Mouse (Mus musculus) myocyte (in vitro differentiated cells): ENCODE data around the gene Chmp4b. TPM values are rescaled to one million over a fixed set of nuclear protein-coding genes. Genes with fewer than 3 reads are reported as not detected.

Experiments used
- H3K27me3 ChIP-seq: one replicate; pipeline ENCODE4 v1.6.1; 2011; ENCODE audit not compliant: control insufficient read depth, insufficient read depth, insufficient read length
- H3K36me3 ChIP-seq: one replicate; pipeline ENCODE4 v1.6.1; 2011; ENCODE audit not compliant: control insufficient read depth, insufficient read depth
- H3K4me2 ChIP-seq: one replicate; pipeline ENCODE4 v1.6.1; 2011; ENCODE audit warnings: low read depth, control low read depth
- H3K4me3 ChIP-seq: one replicate; pipeline ENCODE4 v1.5.1; 2011; ENCODE audit warnings: mild to moderate bottlenecking, control low read depth, moderate library complexity
- H3K79me2 ChIP-seq: one replicate; pipeline ENCODE4 v1.6.1; 2011; ENCODE audit not compliant: control insufficient read depth, insufficient read depth
- H3ac ChIP-seq: one replicate; pipeline ENCODE4 v1.6.1; 2011; ENCODE audit not compliant: control insufficient read depth, insufficient read length
- CEBPB ChIP-seq: IDR thresholded peaks from 2 replicates; pipeline ENCODE4 v1.6.1; 2011; ENCODE audit warnings: mild to moderate bottlenecking, moderate library complexity; ENCODE audit not compliant: poor library complexity, insufficient read depth, severe bottlenecking
- E2F4 ChIP-seq: IDR thresholded peaks from one replicate; pipeline ENCODE4 v1.6.1; 2011; ENCODE audit warnings: mild to moderate bottlenecking, control low read depth, moderate library complexity; ENCODE audit not compliant: insufficient read depth
- MAX ChIP-seq: IDR thresholded peaks from one replicate; pipeline ENCODE4 v1.6.1; 2011; ENCODE audit warnings: low read depth, mild to moderate bottlenecking, control low read depth
- MYOD1 ChIP-seq, 3 experiments: IDR thresholded peaks; one replicate each; pipeline ENCODE4 v1.6.1; 2011; ENCODE audit warnings: control low read depth in 2 of 3, low read depth in 2 of 3, mild to moderate bottlenecking in 2 of 3, moderate library complexity in 1 of 3; ENCODE audit not compliant: insufficient read length in 2 of 3, control insufficient read depth in 1 of 3
- MYOG ChIP-seq, 3 experiments: IDR thresholded peaks; one replicate each; pipeline ENCODE4 v1.6.1; 2011; ENCODE audit warnings: control low read depth in 2 of 3, low read depth in 2 of 3, mild to moderate bottlenecking in 2 of 3; ENCODE audit not compliant: insufficient read length in 2 of 3, control insufficient read depth in 1 of 3, insufficient read depth in 1 of 3
- POLR2A ChIP-seq: IDR thresholded peaks from one replicate; pipeline ENCODE4 v1.6.1; 2011; ENCODE audit warnings: low read depth, mild to moderate bottlenecking, control low read depth, moderate library complexity; ENCODE audit not compliant: insufficient read length
- POLR2AphosphoS2 ChIP-seq: IDR thresholded peaks from one replicate; pipeline ENCODE4 v1.6.1; 2011; ENCODE audit warnings: low read depth, control low read depth; ENCODE audit not compliant: insufficient read length
- REST ChIP-seq: IDR thresholded peaks from one replicate; pipeline ENCODE4 v1.6.1; 2011; ENCODE audit warnings: mild to moderate bottlenecking, control low read depth, moderate library complexity; ENCODE audit not compliant: insufficient read depth, insufficient read length
- SRF ChIP-seq: IDR thresholded peaks from one replicate; pipeline ENCODE4 v1.6.1; 2011; ENCODE audit warnings: low read depth; ENCODE audit not compliant: control insufficient read depth, insufficient read length
- TCF12 ChIP-seq: IDR thresholded peaks from one replicate; pipeline ENCODE4 v1.6.1; 2011; ENCODE audit warnings: mild to moderate bottlenecking, control low read depth; ENCODE audit not compliant: poor library complexity, insufficient read depth, severe bottlenecking
- TCF3 ChIP-seq: IDR thresholded peaks from one replicate; pipeline ENCODE4 v1.6.1; 2011; ENCODE audit warnings: low read depth, control low read depth; ENCODE audit not compliant: insufficient read length
- USF1 ChIP-seq: IDR thresholded peaks from one replicate; pipeline ENCODE4 v1.6.1; 2011; ENCODE audit warnings: low read depth, mild to moderate bottlenecking, control low read depth, moderate library complexity
- polyA plus RNA-seq: library from polyadenylated mRNA; unstranded; fragments of >200 nt; fragmentation: generic; extraction: Trizol; gene quantifications from one replicate; pipeline ENCODE4 v1.2.1, GENCODE M21; 2012; ENCODE audit warnings: missing spikeins

The Chmp4b gene
- polyA plus RNA-seq, 1 experiment: 172 TPM

DNA sequence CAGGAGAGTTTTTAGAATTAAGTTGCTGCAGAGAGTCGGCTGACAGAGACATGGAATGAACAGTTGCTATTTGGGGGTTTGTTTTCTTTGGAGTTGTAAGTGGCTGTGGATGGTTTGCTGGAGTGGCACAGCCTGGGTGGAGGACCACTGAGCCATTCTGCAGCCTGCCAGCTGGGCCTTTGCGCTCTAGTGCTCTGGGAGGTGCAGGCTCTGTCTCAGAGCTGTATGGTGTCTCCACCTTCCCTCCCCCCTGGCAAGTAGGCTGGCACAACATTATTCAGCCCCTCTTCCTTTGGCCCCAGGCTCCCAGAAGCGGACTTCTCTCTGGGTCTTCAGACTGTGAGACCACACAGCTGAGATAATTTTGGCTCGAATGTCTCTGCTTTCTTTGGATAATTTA lies 22.5 kb downstream of the Chmp4b start:
- no peak overlapping the region for H3K4me3 ChIP-seq
- H3K4me2 ChIP-seq: no peak overlapping the region
- H3K36me3 ChIP-seq: peaks cover 8% of the 10 kb centered on the region
- no peak overlapping the region for H3ac ChIP-seq
- H3K79me2 ChIP-seq: peaks cover 96% of the 10 kb centered on the region
- TF ChIP-seq MYOD1 (IDR thresholded peaks at IDR 0.05; ENCODE audit: control insufficient read depth in 1 of 3, insufficient read length in 2 of 3, low read depth in 2 of 3) (peak in 1 of 3 experiments; percentile 33), POLR2A (no peak)
- H3K27me3 ChIP-seq: no peaks in the 10 kb centered on the region

DNA sequence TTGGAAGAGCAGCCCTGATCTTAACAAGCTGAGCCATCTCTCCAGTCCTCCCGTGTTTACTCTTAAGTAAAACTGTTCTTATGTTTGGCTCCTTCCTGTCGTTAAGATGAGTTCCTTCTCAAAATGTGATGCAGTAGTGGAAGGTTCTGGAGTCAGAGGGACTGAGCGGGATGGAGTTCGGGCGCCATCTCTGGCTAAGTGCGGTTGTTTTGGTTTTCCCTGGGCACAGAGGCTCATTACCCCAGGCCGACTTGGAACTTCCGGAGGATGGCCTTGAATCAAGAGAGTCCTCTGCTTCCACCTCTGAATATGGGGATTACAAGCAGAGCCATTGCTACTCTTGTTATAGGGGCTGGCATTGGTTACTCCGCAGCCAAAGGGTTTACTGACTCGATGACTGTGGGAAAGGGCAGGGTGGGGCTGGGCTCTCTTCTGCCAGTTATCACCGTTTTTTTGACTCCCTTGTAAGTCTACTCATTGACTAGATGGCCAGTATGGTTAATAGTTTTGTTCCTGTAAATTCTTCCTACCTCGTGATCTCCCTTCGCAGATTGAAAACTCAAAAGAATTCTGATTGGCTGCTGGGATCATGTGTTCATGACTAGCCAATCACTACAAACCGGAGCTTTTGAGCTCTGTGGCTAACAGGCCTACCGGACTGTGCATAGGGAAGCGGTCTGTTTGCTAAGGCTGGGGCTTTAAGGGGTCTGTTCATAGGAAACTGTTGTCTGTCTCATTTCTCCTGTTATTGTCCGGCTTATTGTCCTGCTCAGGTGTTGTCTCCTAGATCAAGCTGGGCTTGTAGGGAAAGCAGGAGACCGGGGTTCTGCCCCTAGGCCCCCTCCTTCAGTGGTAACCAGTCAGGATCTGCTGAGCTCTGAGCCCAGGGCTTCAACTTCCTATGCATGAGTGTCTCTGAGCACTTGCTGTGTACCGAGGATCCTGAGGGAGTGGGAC lies 25.4 kb downstream of the Chmp4b start:
- no peaks in the 10 kb centered on the region for H3K27me3 ChIP-seq
- no peak overlapping the region for H3K4me3 ChIP-seq
- peaks cover 97% of the 10 kb centered on the region for H3K79me2 ChIP-seq
- peak; percentile 64 for TF ChIP-seq USF1
- TF ChIP-seq MYOD1 (IDR thresholded peaks at IDR 0.05; ENCODE audit: control insufficient read depth in 1 of 3, insufficient read length in 2 of 3, low read depth in 2 of 3): no peak
- no peak overlapping the region for H3ac ChIP-seq
- peaks cover 8% of the 10 kb centered on the region for H3K36me3 ChIP-seq
- H3K4me2 ChIP-seq: no peak overlapping the region

DNA sequence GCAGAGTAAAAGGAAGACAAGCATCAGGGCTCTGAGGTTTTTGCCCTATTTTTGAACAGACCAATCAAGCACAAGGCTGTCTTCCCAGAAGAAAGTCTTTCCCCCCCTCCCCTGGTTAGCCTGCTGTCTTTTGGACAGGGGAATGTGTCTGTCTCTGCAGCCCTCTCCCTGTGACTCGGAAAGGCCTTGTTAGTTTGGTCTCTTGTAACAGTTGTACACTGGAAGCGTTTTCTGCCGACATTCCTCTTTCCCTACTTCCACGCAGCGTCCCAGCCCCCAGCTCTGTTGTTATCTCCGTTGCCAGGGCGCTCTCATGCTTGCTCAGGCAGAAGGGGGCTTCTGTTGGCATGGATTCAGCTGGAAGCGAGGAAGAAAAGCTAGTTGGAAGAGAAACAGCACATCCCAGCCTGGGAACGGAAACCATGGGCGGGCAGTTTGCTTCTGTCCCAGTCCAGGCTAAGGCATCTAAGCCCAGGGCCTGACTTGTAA lies 26.2 kb downstream of the Chmp4b start:
- Histone ChIP-seq H3K36me3 (peaks cover 8% of the 10 kb centered on the region), H3K79me2 (peaks cover 97% of the 10 kb centered on the region), H3K4me2 (no peak overlapping the region), H3ac (no peak overlapping the region), H3K4me3 (no peak overlapping the region), H3K27me3 (no peaks in the 10 kb centered on the region)
- TF ChIP-seq POLR2A (no peak), CEBPB (no peak), E2F4 (no peak)

DNA sequence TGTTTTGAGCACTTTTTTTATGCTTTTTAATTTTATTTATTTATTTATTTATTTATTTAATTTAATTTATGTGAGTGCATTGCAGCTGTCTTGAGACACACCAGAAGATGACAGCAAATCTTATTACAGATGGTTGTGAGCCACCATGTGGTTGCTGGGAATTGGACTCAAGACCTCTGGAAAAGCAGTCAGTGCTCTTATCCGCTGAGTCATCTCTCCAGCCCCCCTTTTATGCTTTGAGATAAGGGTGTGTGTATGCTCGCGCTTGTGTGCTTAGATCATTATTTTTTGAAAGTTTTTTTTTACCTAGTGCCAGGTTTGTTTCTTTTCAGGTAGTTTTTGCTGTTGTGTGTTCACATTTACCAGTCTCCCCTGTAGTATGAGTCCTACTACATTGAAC lies 27.5 kb downstream of the Chmp4b start:
- Histone ChIP-seq H3K4me2 (no peak overlapping the region), H3K36me3 (peaks cover 8% of the 10 kb centered on the region), H3ac (no peak overlapping the region), H3K79me2 (peaks cover 97% of the 10 kb centered on the region), H3K27me3 (no peaks in the 10 kb centered on the region), H3K4me3 (no peak overlapping the region)
- no peak for TF ChIP-seq E2F4
- no peak for TF ChIP-seq REST
- TF ChIP-seq POLR2AphosphoS2: no peak
- TF ChIP-seq TCF12: no peak
- TF ChIP-seq USF1: no peak
- no peak for TF ChIP-seq MAX
- no peak for TF ChIP-seq MYOG (IDR thresholded peaks at IDR 0.05; ENCODE audit: control insufficient read depth in 1 of 3, insufficient read depth in 1 of 3, insufficient read length in 2 of 3, low read depth in 2 of 3)
- TF ChIP-seq CEBPB: no peak

DNA sequence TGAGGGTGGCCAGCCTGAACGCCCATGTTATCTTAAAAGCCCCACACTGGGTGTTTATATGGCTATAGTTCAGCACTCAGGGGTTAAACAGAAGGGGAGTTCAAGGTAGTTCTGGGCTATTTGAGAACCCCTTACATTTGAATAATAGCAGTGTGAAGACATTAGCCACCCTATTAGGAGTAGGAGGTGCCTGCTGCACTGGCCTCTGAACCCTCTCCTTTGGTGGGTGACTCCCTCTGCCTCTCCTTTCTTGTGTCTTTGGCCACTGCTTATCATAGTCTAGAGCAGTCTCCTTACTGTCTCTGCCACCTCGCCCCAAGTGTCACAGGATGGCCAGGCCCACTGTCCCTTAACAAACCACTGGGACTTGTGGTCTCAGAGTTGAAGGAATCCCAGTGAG lies 28.8 kb downstream of the Chmp4b start:
- H3K4me2 ChIP-seq: no peak overlapping the region
- H3K4me3 ChIP-seq: no peak overlapping the region
- peaks cover 95% of the 10 kb centered on the region for H3K79me2 ChIP-seq
- no peaks in the 10 kb centered on the region for H3K27me3 ChIP-seq
- TF ChIP-seq MYOD1 (IDR thresholded peaks at IDR 0.05; ENCODE audit: control insufficient read depth in 1 of 3, insufficient read length in 2 of 3, low read depth in 2 of 3): no peak
- TF ChIP-seq TCF12: no peak
- TF ChIP-seq POLR2A: no peak
- TF ChIP-seq SRF: no peak
- no peak for TF ChIP-seq MYOG (IDR thresholded peaks at IDR 0.05; ENCODE audit: control insufficient read depth in 1 of 3, insufficient read depth in 1 of 3, insufficient read length in 2 of 3, low read depth in 2 of 3)
- TF ChIP-seq REST: no peak
- no peak for TF ChIP-seq USF1
- TF ChIP-seq CEBPB: no peak
- no peak for TF ChIP-seq TCF3
- no peak for TF ChIP-seq E2F4
- peaks cover 4% of the 10 kb centered on the region for H3K36me3 ChIP-seq
- no peak overlapping the region for H3ac ChIP-seq
